Mouse (Mus musculus): Measurements from ENCODE around the gene Gak. TPM values are rescaled to one million over a fixed set of nuclear protein-coding genes. Genes with fewer than 3 reads are reported as not detected.
A peak's percentile ranks its signal among the peaks of the same experiment; 100 is the strongest.
"Not testable (repeated sequence)": the region's sequence is repeated elsewhere in the genome, so short reads cannot be mapped to it uniquely, and the experiment has no call there.

Gene Gak
- polyA plus RNA-seq, 1 experiment from 2014 or later = 56.4 TPM

- Histone ChIP-seq H3K36me3 (peaks cover 60% of the 10 kb centered on the region), H3K9me3 (no peaks in the 10 kb centered on the region), H3K27ac (replicated peaks) (no peak overlapping the region), H3K4me1 (0 out of 2 replicates have a peak, but pooled peaks cover 3% of the 10 kb centered on the region), H3K27me3 (no peaks in the 10 kb centered on the region), H3K4me2 (replicated peaks) (no peak overlapping the region), H3K4me3 (no peak overlapping the region), H3K9ac (replicated peaks) (no peak overlapping the region)
- 86% methylated on average over 6 of the region's 6 CpGs for WGBS
- no peak for ATAC-seq (replicated peaks)
These were observed 23.8 kb upstream of the Gak start for GRCm38 (mm10) chr5:108653341-108653740.

- no peaks in the 10 kb centered on the region for H3K9me3 ChIP-seq
- 0 out of 2 replicates have a peak, but pooled peaks have one; percentile 44 for ATAC-seq (replicated peaks)
- H3K4me3 ChIP-seq = no peak overlapping the region
- no peaks in the 10 kb centered on the region for H3K4me1 ChIP-seq
- H3K36me3 ChIP-seq = peaks cover 71% of the 10 kb centered on the region
- H3K4me2 ChIP-seq (replicated peaks) = no peak overlapping the region
- H3K27me3 ChIP-seq = no peaks in the 10 kb centered on the region
- WGBS = 63% methylated on average over 1 of the region's 1 CpGs
- H3K9ac ChIP-seq (replicated peaks) = no peak overlapping the region
- no peak overlapping the region for H3K27ac ChIP-seq (replicated peaks)
These were observed 22.3 kb upstream of the Gak start for GRCm38 (mm10) chr5:108651823-108652222.

- 79% methylated on average over 5 of the region's 5 CpGs for WGBS
- peaks cover 73% of the 10 kb centered on the region for H3K36me3 ChIP-seq
- H3K27ac ChIP-seq (replicated peaks) = no peak overlapping the region
- ATAC-seq (replicated peaks) = no peak
- no peaks in the 10 kb centered on the region for H3K27me3 ChIP-seq
- H3K4me2 ChIP-seq (replicated peaks) = no peak overlapping the region
- no peaks in the 10 kb centered on the region for H3K4me1 ChIP-seq
- no peak overlapping the region for H3K4me3 ChIP-seq
- no peaks in the 10 kb centered on the region for H3K9me3 ChIP-seq
- H3K9ac ChIP-seq (replicated peaks) = no peak overlapping the region
These were observed 21.7 kb upstream of the Gak start for GRCm38 (mm10) chr5:108651136-108651720.

- Histone ChIP-seq H3K4me2 (replicated peaks) (no peak overlapping the region), H3K9ac (replicated peaks) (no peak overlapping the region), H3K9me3 (no peaks in the 10 kb centered on the region), H3K36me3 (peaks cover 73% of the 10 kb centered on the region), H3K27me3 (no peaks in the 10 kb centered on the region), H3K27ac (replicated peaks) (no peak overlapping the region), H3K4me1 (no peaks in the 10 kb centered on the region), H3K4me3 (no peak overlapping the region)
- WGBS = 92% methylated on average over 7 of the region's 7 CpGs
- no peak for ATAC-seq (replicated peaks)
These were observed 20.8 kb upstream of the Gak start for GRCm38 (mm10) chr5:108650341-108650740.

GRCm38 (mm10) chr5:108648937-108649576, 19.5 kb upstream of the Gak start:
- Histone ChIP-seq H3K4me1 (no peaks in the 10 kb centered on the region), H3K4me3 (no peak overlapping the region), H3K4me2 (replicated peaks) (no peak overlapping the region), H3K36me3 (peaks cover 66% of the 10 kb centered on the region), H3K9ac (replicated peaks) (no peak overlapping the region), H3K27me3 (no peaks in the 10 kb centered on the region), H3K27ac (replicated peaks) (no peak overlapping the region), H3K9me3 (no peaks in the 10 kb centered on the region)
- WGBS = 94% methylated on average over 11 of the region's 11 CpGs
- ATAC-seq (replicated peaks) = no peak

GRCm38 (mm10) chr5:108647820-108648465, 18.4 kb upstream of the Gak start:
- no peak overlapping the region for H3K4me2 ChIP-seq (replicated peaks)
- H3K4me3 ChIP-seq = no peak overlapping the region
- H3K9ac ChIP-seq (replicated peaks) = no peak overlapping the region
- no peak overlapping the region for H3K27ac ChIP-seq (replicated peaks)
- H3K36me3 ChIP-seq = peaks cover 61% of the 10 kb centered on the region
- no peak for ATAC-seq (replicated peaks)
- H3K4me1 ChIP-seq = no peaks in the 10 kb centered on the region
- H3K9me3 ChIP-seq = no peaks in the 10 kb centered on the region
- H3K27me3 ChIP-seq = no peaks in the 10 kb centered on the region
- 91% methylated on average over 2 of the region's 2 CpGs for WGBS

GRCm38 (mm10) chr5:108647311-108647710, 17.8 kb upstream of the Gak start:
- no peak overlapping the region for H3K9ac ChIP-seq (replicated peaks)
- peaks cover 55% of the 10 kb centered on the region for H3K36me3 ChIP-seq
- no peaks in the 10 kb centered on the region for H3K9me3 ChIP-seq
- no peak for ATAC-seq (replicated peaks)
- H3K4me2 ChIP-seq (replicated peaks) = no peak overlapping the region
- no peak overlapping the region for H3K27ac ChIP-seq (replicated peaks)
- no peaks in the 10 kb centered on the region for H3K4me1 ChIP-seq
- WGBS = 90% methylated on average over 2 of the region's 2 CpGs
- H3K27me3 ChIP-seq = no peaks in the 10 kb centered on the region
- no peak overlapping the region for H3K4me3 ChIP-seq

- no peak overlapping the region for H3K4me2 ChIP-seq (replicated peaks)
- no peak overlapping the region for H3K4me3 ChIP-seq
- no peaks in the 10 kb centered on the region for H3K27me3 ChIP-seq
- 89% methylated on average over 3 of the region's 3 CpGs for WGBS
- ATAC-seq (replicated peaks) = no peak
- peaks cover 55% of the 10 kb centered on the region for H3K36me3 ChIP-seq
- no peak overlapping the region for H3K27ac ChIP-seq (replicated peaks)
- no peaks in the 10 kb centered on the region for H3K4me1 ChIP-seq
- no peak overlapping the region for H3K9ac ChIP-seq (replicated peaks)
- H3K9me3 ChIP-seq = no peaks in the 10 kb centered on the region
These were observed 16.7 kb upstream of the Gak start for GRCm38 (mm10) chr5:108646343-108646660.

GRCm38 (mm10) chr5:108645651-108646342, 16.2 kb upstream of the Gak start:
- no peak overlapping the region for H3K9ac ChIP-seq (replicated peaks)
- H3K4me2 ChIP-seq (replicated peaks) = no peak overlapping the region
- no peak overlapping the region for H3K4me3 ChIP-seq
- no peaks in the 10 kb centered on the region for H3K4me1 ChIP-seq
- no peaks in the 10 kb centered on the region for H3K27me3 ChIP-seq
- no peak overlapping the region for H3K27ac ChIP-seq (replicated peaks)
- H3K36me3 ChIP-seq = peaks cover 55% of the 10 kb centered on the region
- no peaks in the 10 kb centered on the region for H3K9me3 ChIP-seq
- whole genome bisulfite sequencing = 85% methylated on average over 9 of the region's 9 CpGs
- ATAC-seq (replicated peaks) = no peak; the same call in 1 of the 2 replicates

- Histone ChIP-seq H3K4me3 (no peak overlapping the region), H3K9me3 (no peaks in the 10 kb centered on the region), H3K36me3 (peaks cover 41% of the 10 kb centered on the region), H3K27ac (replicated peaks) (no peak overlapping the region), H3K4me1 (no peaks in the 10 kb centered on the region), H3K27me3 (no peaks in the 10 kb centered on the region), H3K4me2 (replicated peaks) (no peak overlapping the region), H3K9ac (replicated peaks) (no peak overlapping the region)
- 90% methylated on average over 2 of the region's 2 CpGs for WGBS
- ATAC-seq (replicated peaks) = no peak
These were observed 14.1 kb upstream of the Gak start for GRCm38 (mm10) chr5:108643674-108644073.

- no peak overlapping the region for H3K4me2 ChIP-seq (replicated peaks)
- H3K9ac ChIP-seq (replicated peaks) = no peak overlapping the region
- no peak for ATAC-seq (replicated peaks)
- no peaks in the 10 kb centered on the region for H3K27me3 ChIP-seq
- H3K4me1 ChIP-seq = no peaks in the 10 kb centered on the region
- H3K4me3 ChIP-seq = no peak overlapping the region
- H3K9me3 ChIP-seq = no peaks in the 10 kb centered on the region
- peaks cover 4% of the 10 kb centered on the region; the same call in 1 of the 2 replicates for H3K36me3 ChIP-seq
- H3K27ac ChIP-seq (replicated peaks) = no peak overlapping the region
- WGBS = 79% methylated on average over 4 of the region's 4 CpGs
These were observed 6.6 kb upstream of the Gak start for GRCm38 (mm10) chr5:108636172-108636571.

GRCm38 (mm10) chr5:108634088-108634487, 4.5 kb upstream of the Gak start:
- H3K9ac ChIP-seq (replicated peaks); H3K36me3 ChIP-seq; H3K4me3 ChIP-seq; H3K27me3 ChIP-seq; H3K4me1 ChIP-seq; H3K27ac ChIP-seq (replicated peaks); ATAC-seq (replicated peaks); H3K9me3 ChIP-seq; H3K4me2 ChIP-seq (replicated peaks): not testable (repeated sequence)
- WGBS = 82% methylated on average over 3 of the region's 3 CpGs

All from forebrain, embryonic 15.5 days (tissue).